25 mouse cellular contexts compared by ENCODE assay signal in the genomic region with DNA sequence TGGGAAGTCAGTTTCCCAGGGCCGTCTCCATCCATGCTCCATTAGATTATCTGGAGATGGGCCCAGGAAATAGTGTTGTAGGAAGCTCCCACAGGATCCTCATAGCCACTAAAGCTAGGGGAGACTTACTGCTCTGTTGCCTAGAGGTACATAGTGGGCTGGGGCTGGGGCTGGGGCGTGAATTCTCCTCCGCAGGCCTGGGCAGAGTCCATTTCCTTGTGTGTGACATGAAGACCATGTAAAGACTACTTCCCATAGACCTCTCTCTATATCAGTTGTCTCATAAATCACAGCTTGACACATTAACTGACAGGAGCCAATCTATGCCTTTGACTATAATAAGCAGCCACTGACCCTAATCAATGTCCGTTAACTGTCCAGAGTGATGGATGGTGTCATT. TPM values are rescaled to one million over a fixed set of nuclear protein-coding genes. Genes with fewer than 3 reads are reported as not detected.
DNase-seq lines count a peak whose midpoint lies in the region; ATAC-seq and TF ChIP-seq lines count a peak whose summit lies in the region.
"Had no signal": no experiment of that assay in that cellular context is flagged by ENCODE, and none has a peak within 500 bp of the region (broad histone marks: within the 10 kb centered on the region; RNA-seq: fewer than 3 reads in every experiment).

No protein-coding gene starts in this region.

- H3K27me3 ChIP-seq in hindbrain, embryonic 11.5 days (ENCODE audit: control insufficient read depth, insufficient read depth, low read length) = no peaks in the 10 kb centered on the region
- H3K27me3 ChIP-seq in hindbrain, embryonic 16.5 days (replicated peaks; ENCODE audit: control insufficient read depth, insufficient read depth, low read length) = no peaks in the 10 kb centered on the region
- H3K27me3 ChIP-seq in intestine, embryonic 15.5 days (replicated peaks) = no peaks in the 10 kb centered on the region
- H3K27me3 ChIP-seq in intestine, postnatal 0 days (replicated peaks; ENCODE audit: control insufficient read depth, insufficient read depth, low read length) = no peaks in the 10 kb centered on the region
- H3K27me3 ChIP-seq in midbrain, embryonic 11.5 days (ENCODE audit: control insufficient read depth, insufficient read depth, low read length) = no peaks in the 10 kb centered on the region
- no peaks in the 10 kb centered on the region for H3K27me3 ChIP-seq in midbrain, embryonic 14.5 days (ENCODE audit: control insufficient read depth, insufficient read depth, low read length)
- no peaks in the 10 kb centered on the region for H3K27me3 ChIP-seq in intestine, embryonic 16.5 days (replicated peaks; ENCODE audit: control insufficient read depth, insufficient read depth, low read length)

- H3K27ac ChIP-seq in hindbrain, embryonic 11.5 days (ENCODE audit: low read depth, low read length) = 0 out of 2 replicates have a peak overlapping the region, but pooled peaks have one; percentile 30
- no peak overlapping the region for H3K27ac ChIP-seq in hindbrain, embryonic 16.5 days (ENCODE audit: low read depth, low read length)
- H3K27ac ChIP-seq in intestine, embryonic 15.5 days = no peak overlapping the region
- no peak overlapping the region for H3K27ac ChIP-seq in intestine, postnatal 0 days (ENCODE audit: low read depth, low read length)
- no peak overlapping the region for H3K27ac ChIP-seq in midbrain, embryonic 11.5 days (ENCODE audit: low read depth, low read length)
- H3K27ac ChIP-seq in midbrain, embryonic 14.5 days (replicated peaks; ENCODE audit: low read depth, low read length) = no peak overlapping the region
- H3K27ac ChIP-seq in intestine, embryonic 16.5 days (ENCODE audit: low read length) = no peak overlapping the region

- no peak overlapping the region for H3K4me2 ChIP-seq in hindbrain, embryonic 11.5 days (replicated peaks; ENCODE audit: low read depth, low read length)
- no peak overlapping the region for H3K4me2 ChIP-seq in hindbrain, embryonic 16.5 days (ENCODE audit: low read length)
- no peak overlapping the region for H3K4me2 ChIP-seq in intestine, embryonic 15.5 days (replicated peaks)
- H3K4me2 ChIP-seq in intestine, postnatal 0 days (replicated peaks; ENCODE audit: low read depth) = no peak overlapping the region
- H3K4me2 ChIP-seq in midbrain, embryonic 11.5 days = no peak overlapping the region
- no peak overlapping the region for H3K4me2 ChIP-seq in midbrain, embryonic 14.5 days (ENCODE audit: low read length)
- no peak overlapping the region for H3K4me2 ChIP-seq in intestine, embryonic 16.5 days (ENCODE audit: low read depth, low read length)

- H3K36me3 ChIP-seq in hindbrain, embryonic 11.5 days (ENCODE audit: control insufficient read depth, insufficient read depth, low read length) = no peaks in the 10 kb centered on the region
- H3K36me3 ChIP-seq in hindbrain, embryonic 16.5 days (ENCODE audit: control insufficient read depth, insufficient read depth, low read length) = no peaks in the 10 kb centered on the region
- H3K36me3 ChIP-seq in intestine, embryonic 15.5 days = no peaks in the 10 kb centered on the region
- no peaks in the 10 kb centered on the region for H3K36me3 ChIP-seq in intestine, postnatal 0 days (ENCODE audit: control insufficient read depth, insufficient read depth)
- H3K36me3 ChIP-seq in midbrain, embryonic 11.5 days (ENCODE audit: control insufficient read depth, insufficient read depth, low read length) = no peaks in the 10 kb centered on the region
- H3K36me3 ChIP-seq in midbrain, embryonic 14.5 days (ENCODE audit: control insufficient read depth, insufficient read depth, low read length) = no peaks in the 10 kb centered on the region
- H3K36me3 ChIP-seq in intestine, embryonic 16.5 days (ENCODE audit: control insufficient read depth, insufficient read depth, low read length) = no peaks in the 10 kb centered on the region
- H3K36me3 ChIP-seq: G1E had no signal

- peak; percentile 35; the same call in 1 of the 2 replicates for ATAC-seq in hindbrain, embryonic 11.5 days (ENCODE audit: low FRiP score)
- ATAC-seq in hindbrain, embryonic 16.5 days = no peak
- peak; percentile 62; the same call in 1 of the 2 replicates for ATAC-seq in intestine, embryonic 15.5 days
- ATAC-seq in intestine, postnatal 0 days = no peak
- ATAC-seq in midbrain, embryonic 11.5 days (ENCODE audit: low FRiP score) = no peak
- ATAC-seq in midbrain, embryonic 14.5 days (ENCODE audit: low FRiP score, low TSS enrichment) = no peak
- ATAC-seq in intestine, embryonic 16.5 days = peak; percentile 70
- ATAC-seq: activated CD4-positive, CD25-positive, alpha-beta regulatory T cell, adult 4 months; CD4-positive, CD25-positive, alpha-beta regulatory T cell, adult 4 months; Patski had no signal

- no peak for DNase-seq in hindbrain, embryonic 11.5 days (ENCODE audit: low spot score)
- DNase-seq in midbrain, embryonic 11.5 days (ENCODE audit: low spot score, missing footprints) = peak; percentile 35
- no peak for DNase-seq in midbrain, embryonic 14.5 days
- DNase-seq in gastrocnemius, postnatal 4 days (ENCODE audit: low spot score in 2 of 2) = no peak
- DNase-seq: adrenal gland, adult 2 months; adrenal gland, adult 8-10 months; adrenal gland, postnatal 10 days; adrenal gland, postnatal 14 days; adrenal gland, postnatal 25 days; adrenal gland, postnatal 36 days; B cell, adult 2 months; cerebellum, adult 11 months; cerebellum, adult 11-12 months had no signal

- WGBS in hindbrain, embryonic 11.5 days = 81% methylated on average over 4 of the region's 4 CpGs
- 76% methylated on average over 4 of the region's 4 CpGs for WGBS in hindbrain, embryonic 16.5 days
- 69% methylated on average over 4 of the region's 4 CpGs for WGBS in intestine, embryonic 15.5 days
- WGBS in intestine, postnatal 0 days = 67% methylated on average over 4 of the region's 4 CpGs
- 89% methylated on average over 4 of the region's 4 CpGs for WGBS in midbrain, embryonic 11.5 days
- WGBS in midbrain, embryonic 14.5 days = 88% methylated on average over 4 of the region's 4 CpGs
- WGBS in intestine, embryonic 16.5 days = 67% methylated on average over 4 of the region's 4 CpGs

- H3K9me3 ChIP-seq in hindbrain, embryonic 11.5 days (ENCODE audit: control insufficient read depth, low read length) = no peaks in the 10 kb centered on the region
- H3K9me3 ChIP-seq in hindbrain, embryonic 16.5 days (ENCODE audit: control insufficient read depth, low read length) = no peaks in the 10 kb centered on the region
- no peaks in the 10 kb centered on the region for H3K9me3 ChIP-seq in intestine, embryonic 15.5 days
- no peaks in the 10 kb centered on the region for H3K9me3 ChIP-seq in intestine, postnatal 0 days (ENCODE audit: control insufficient read depth)
- H3K9me3 ChIP-seq in midbrain, embryonic 11.5 days (ENCODE audit: control insufficient read depth, low read length) = no peaks in the 10 kb centered on the region
- no peaks in the 10 kb centered on the region for H3K9me3 ChIP-seq in midbrain, embryonic 14.5 days (ENCODE audit: control insufficient read depth, low read length)
- no peaks in the 10 kb centered on the region for H3K9me3 ChIP-seq in intestine, embryonic 16.5 days (ENCODE audit: control insufficient read depth, low read length)

- no peak for TF ChIP-seq CTCF in intestine, postnatal 0 days (IDR thresholded peaks at IDR 0.05; ENCODE audit: low read depth)

- no peak overlapping the region for H3K4me3 ChIP-seq in hindbrain, embryonic 11.5 days (ENCODE audit: low read depth, low read length)
- H3K4me3 ChIP-seq in hindbrain, embryonic 16.5 days (ENCODE audit: low read length) = no peak overlapping the region
- H3K4me3 ChIP-seq in intestine, embryonic 15.5 days (replicated peaks) = no peak overlapping the region
- H3K4me3 ChIP-seq in intestine, postnatal 0 days (ENCODE audit: low read depth, low read length) = no peak overlapping the region
- no peak overlapping the region for H3K4me3 ChIP-seq in midbrain, embryonic 11.5 days (ENCODE audit: low read depth, low read length)
- no peak overlapping the region for H3K4me3 ChIP-seq in midbrain, embryonic 14.5 days (replicated peaks; ENCODE audit: low read depth, low read length)
- H3K4me3 ChIP-seq in intestine, embryonic 16.5 days (ENCODE audit: low read length) = no peak overlapping the region

- H3K9ac ChIP-seq in hindbrain, embryonic 11.5 days (ENCODE audit: low read depth, low read length) = no peak overlapping the region
- H3K9ac ChIP-seq in hindbrain, embryonic 16.5 days (ENCODE audit: low read depth, low read length) = no peak overlapping the region
- H3K9ac ChIP-seq in intestine, embryonic 15.5 days = no peak overlapping the region
- H3K9ac ChIP-seq in intestine, postnatal 0 days (ENCODE audit: low read depth, low read length) = no peak overlapping the region
- H3K9ac ChIP-seq in midbrain, embryonic 11.5 days (ENCODE audit: low read length) = no peak overlapping the region
- no peak overlapping the region for H3K9ac ChIP-seq in midbrain, embryonic 14.5 days (replicated peaks; ENCODE audit: low read length)
- no peak overlapping the region for H3K9ac ChIP-seq in intestine, embryonic 16.5 days (ENCODE audit: low read depth, low read length)

- H3K4me1 ChIP-seq in hindbrain, embryonic 11.5 days (replicated peaks; ENCODE audit: control insufficient read depth, insufficient read depth, low read length) = no peaks in the 10 kb centered on the region
- H3K4me1 ChIP-seq in hindbrain, embryonic 16.5 days (ENCODE audit: control insufficient read depth, insufficient read depth, low read depth, low read length) = peaks cover 3% of the 10 kb centered on the region; the same call in 1 of the 2 replicates
- H3K4me1 ChIP-seq in intestine, embryonic 15.5 days (replicated peaks) = no peaks in the 10 kb centered on the region
- no peaks in the 10 kb centered on the region for H3K4me1 ChIP-seq in intestine, postnatal 0 days (replicated peaks; ENCODE audit: control insufficient read depth, insufficient read depth, low read length)
- no peaks in the 10 kb centered on the region for H3K4me1 ChIP-seq in midbrain, embryonic 11.5 days (ENCODE audit: control insufficient read depth, insufficient read depth, low read length)
- peaks cover 9% of the 10 kb centered on the region; the same call in 1 of the 2 replicates for H3K4me1 ChIP-seq in midbrain, embryonic 14.5 days (ENCODE audit: control insufficient read depth, insufficient read depth, low read length)
- H3K4me1 ChIP-seq in intestine, embryonic 16.5 days (ENCODE audit: control insufficient read depth, insufficient read depth, low read length) = no peaks in the 10 kb centered on the region

RNA-seq across cellular contexts. Expression of gene Kcna5, which starts 7.5 kb away (rescaled TPM):
- 3.5 and 3.9 TPM in 2 replicates for polyA plus RNA-seq in hindbrain, embryonic 11.5 days (2014; fragmentation: Nextera tagmentation; extraction: Ambion mirVana)
- polyA plus RNA-seq in hindbrain, embryonic 16.5 days (2015; fragmentation: Nextera tagmentation; extraction: Ambion mirVana) = 3.7 and 4.3 TPM in 2 replicates
- 7.5 and 8.2 TPM in 2 replicates for polyA plus RNA-seq in intestine, embryonic 15.5 days (2015; fragmentation: Nextera tagmentation; extraction: Ambion mirVana)
- 1.6 and 2.4 TPM in 2 replicates for polyA plus RNA-seq in intestine, postnatal 0 days (2015; fragmentation: Nextera tagmentation; extraction: Ambion mirVana)
- 3.8 and 4.5 TPM in 2 replicates for polyA plus RNA-seq in midbrain, embryonic 11.5 days (2014; fragmentation: Nextera tagmentation; extraction: Ambion mirVana)
- 2.6 and 3.5 TPM in 2 replicates for polyA plus RNA-seq in midbrain, embryonic 14.5 days (2014; fragmentation: Nextera tagmentation; extraction: Ambion mirVana)
- 6.5 and 7.6 TPM in 2 replicates for polyA plus RNA-seq in intestine, embryonic 16.5 days (2015; fragmentation: Nextera tagmentation; extraction: Ambion mirVana)
- total RNA-seq in gastrocnemius, postnatal 4 days (2021) = 1 to 10 TPM; 4.2 to 4.7 TPM
- total RNA-seq: CH12.LX, ES-E14, G1E, MEL had no signal
- polyA plus RNA-seq: activated CD4-positive, CD25-positive, alpha-beta regulatory T cell, adult 4 months; C2C12; CD4-positive, CD25-positive, alpha-beta regulatory T cell, adult 4 months; G1E had no signal

Comparison
In these comparisons a context has a peak if more than half of its experiments do, and no peak if none do; other contexts are left out.
1. ATAC-seq: peak in hindbrain, embryonic 11.5 days (single experiment), intestine, embryonic 15.5 days (single experiment) and intestine, embryonic 16.5 days (single experiment); none in hindbrain, embryonic 16.5 days (single experiment), intestine, postnatal 0 days (single experiment), midbrain, embryonic 11.5 days (single experiment) and midbrain, embryonic 14.5 days (single experiment).